Mouse (Mus musculus): ENCODE measurements around the gene Gm20481.

DNA sequence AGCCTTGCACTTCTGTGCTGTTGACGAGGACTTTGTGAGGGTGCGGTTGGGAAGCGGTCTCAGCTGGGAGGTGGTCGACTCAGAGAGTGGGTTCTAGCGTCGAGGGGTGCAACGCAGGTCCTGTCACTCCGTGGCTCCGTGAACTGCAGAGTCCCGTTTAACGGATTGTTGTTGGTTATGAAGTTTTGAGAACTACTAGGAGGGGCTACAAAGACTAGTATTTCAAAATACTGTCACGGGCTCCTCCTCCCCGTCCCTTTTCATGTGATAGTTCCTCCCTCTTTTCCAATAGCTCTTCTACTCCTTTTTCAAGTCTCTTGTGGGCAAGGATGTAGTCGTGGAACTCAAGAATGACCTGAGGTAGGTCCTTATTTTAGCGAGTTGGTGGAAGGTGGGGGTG is 12.6 kb downstream of the Gm20481 start:
- no peak for TF ChIP-seq POLR2A (IDR thresholded peaks at IDR 0.05; ENCODE audit: insufficient read depth, low read length)
- no peak for TF ChIP-seq CTCF (IDR thresholded peaks at IDR 0.05; ENCODE audit: low read depth, low read length)
- TF ChIP-seq EP300 (IDR thresholded peaks at IDR 0.05; ENCODE audit: insufficient read depth, low read depth, low read length), result no peak

Data from ES-Bruce4 (cell line).